In the genomic region with DNA sequence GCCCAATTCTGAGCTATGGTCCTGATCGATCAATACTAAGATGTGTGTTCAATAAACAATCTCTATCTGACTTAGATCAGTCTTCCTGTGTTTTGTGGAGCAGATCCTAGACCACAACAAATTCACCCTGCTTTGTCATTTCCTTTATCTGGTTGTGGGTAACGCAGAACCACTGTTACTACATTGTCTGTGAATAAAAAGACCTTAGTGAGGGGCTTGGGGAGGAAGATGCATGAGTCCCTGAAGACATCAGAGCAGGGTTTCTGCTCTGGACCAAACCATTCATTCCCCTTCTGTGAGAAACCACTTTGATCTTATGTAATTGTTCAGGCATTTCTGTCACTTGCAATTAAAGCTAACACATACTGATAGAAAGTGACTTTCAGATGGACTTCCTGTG, we compare ENCODE assay signal across 15 mouse cellular contexts. TPM values are rescaled to one million over a fixed set of nuclear protein-coding genes. Genes with fewer than 3 reads are reported as not detected.
DNase-seq lines count a peak whose midpoint lies in the region; ATAC-seq lines count a peak whose summit lies in the region.
"Had no signal": no experiment of that assay in that cellular context is flagged by ENCODE, and none has a peak within 500 bp of the region (broad histone marks: within the 10 kb centered on the region; RNA-seq: fewer than 3 reads in every experiment).

No protein-coding gene starts in this region.

- peak; percentile 54 for DNase-seq in CD4-positive helper T cell, adult 2 months (ENCODE audit: low read depth, low spot score)
- no peak for DNase-seq in ovary, adult 18-20 months (ENCODE audit: low spot score)
- DNase-seq in adrenal gland, adult 8-10 months: no peak
- no peak for DNase-seq in left cerebral cortex, postnatal 14 days (ENCODE audit: low spot score in 2 of 2)
- DNase-seq in adrenal gland, adult (ENCODE audit: inconsistent age in 2 of 2, low spot score in 1 of 2): no peak
- DNase-seq: adrenal gland, postnatal 36 days; cerebellum, adult 2 months; cerebellum, postnatal 10 days; embryo, embryonic 11 days; gastrocnemius, adult 2 months; gastrocnemius, postnatal 36 days; heart, adult 18-20 months had no signal

- ATAC-seq in granulocyte monocyte progenitor cell, adult 5-6 weeks (replicated peaks; ENCODE audit: poor library complexity, severe bottlenecking): peak; percentile 54
- peak; percentile 35; the same call in 1 of the 2 replicates for ATAC-seq in megakaryocyte progenitor cell, adult 5-6 weeks (replicated peaks; ENCODE audit: poor library complexity)
- ATAC-seq: forebrain, embryonic 14.5 days had no signal

- intact Hi-C loops in left cerebral cortex, postnatal 14 days (cut with DNase I): no loop called here

RNA-seq across cellular contexts. Expression of a gene that starts 26.6 kb away (rescaled TPM):
- total RNA-seq in granulocyte monocyte progenitor cell, adult 5-6 weeks (2014; fragmentation: Nextera tagmentation): 1.4 and 5.3 TPM in 2 replicates
- total RNA-seq in granulocyte monocyte progenitor cell, adult 5-6 weeks (2017): 3.6 and 3.9 TPM in 2 replicates
- 5.4 and 6.2 TPM in 2 replicates for total RNA-seq in megakaryocyte progenitor cell, adult 5-6 weeks (2015)
- total RNA-seq in megakaryocyte progenitor cell, adult 5-6 weeks (2017): 3.5 and 5.0 TPM in 2 replicates
- total RNA-seq in adrenal gland, adult 8-10 months (2022): 10 to 100 TPM; 20.3 to 26.7 (median 23.4) TPM
- 10 to 100 TPM; 68.8 to 70.5 TPM for total RNA-seq in left cerebral cortex, postnatal 14 days (2021)
